ENCODE assay signal across 12 mouse cellular contexts in genomic region chrX:73512904-73513303, GRCm38 (mm10). TPM values are rescaled to one million over a fixed set of nuclear protein-coding genes. Genes with fewer than 3 reads are reported as not detected.
DNase-seq lines count a peak whose midpoint lies in the region; TF ChIP-seq lines count a peak whose summit lies in the region.
"Had no signal": no experiment of that assay in that cellular context is flagged by ENCODE, and none has a peak within 500 bp of the region (broad histone marks: within the 10 kb centered on the region; RNA-seq: fewer than 3 reads in every experiment).

No protein-coding gene starts in this region.

- no peak for TF ChIP-seq POLR2A in cerebellum, adult 2 months (IDR thresholded peaks at IDR 0.05; ENCODE audit: borderline replicate concordance, insufficient read depth, low read length)

- H3K27ac ChIP-seq in cerebellum, adult 2 months (ENCODE audit: insufficient read depth, low read length), result peak overlapping the region; percentile 79
- H3K27ac ChIP-seq: embryonic facial prominence, embryonic 12.5 days; liver, embryonic 15.5 days had no signal

- DNase-seq in cerebellum, adult 2 months, result peak in 1 of 2 experiments; percentile 51
- no peak for DNase-seq in cerebellum, adult 11 months
- DNase-seq in left cerebral cortex, adult 11 months (ENCODE audit: low spot score), result peak; percentile 36
- DNase-seq in left cerebral cortex, postnatal 4 days, result no peak
- peak; percentile 60 to 66 for DNase-seq in layer of hippocampus, postnatal 36 days
- peak; percentile 55 for DNase-seq in telencephalon, adult 2 months (ENCODE audit: low read depth, low spot score)
- DNase-seq in lung, postnatal 4 days, result no peak
- no peak for DNase-seq in gastrocnemius, postnatal 25 days

- no peaks in the 10 kb centered on the region for H3K27me3 ChIP-seq in cerebellum, adult 2 months (ENCODE audit: control insufficient read depth, insufficient read depth, low read length)
- H3K27me3 ChIP-seq: embryonic facial prominence, embryonic 12.5 days had no signal

- 2% methylated on average over 3 of the region's 3 CpGs for WGBS in cerebellum, adult 2 months

- intact Hi-C loops in left cerebral cortex, postnatal 4 days (cut with DNase I), result no loop called here

- TF ChIP-seq CTCF in cerebellum, adult 2 months (IDR thresholded peaks at IDR 0.05; ENCODE audit: borderline replicate concordance, insufficient read depth, low read depth, low read length), result no peak

- H3K4me3 ChIP-seq in cerebellum, adult 2 months (replicated peaks; ENCODE audit: insufficient read depth, low read depth, low read length), result no peak overlapping the region
- H3K4me3 ChIP-seq: embryonic facial prominence, embryonic 12.5 days; heart, embryonic 12.5 days; liver, embryonic 15.5 days had no signal

- peaks cover 37% of the 10 kb centered on the region for H3K4me1 ChIP-seq in cerebellum, adult 2 months (ENCODE audit: control insufficient read depth, insufficient read depth, low read length)
- H3K4me1 ChIP-seq: liver, embryonic 15.5 days had no signal

RNA-seq across cellular contexts. Expression of gene Atp2b3, which starts 10.0 kb away (rescaled TPM):
- 113 and 144 TPM in 2 replicates for polyA plus RNA-seq in cerebellum, adult 2 months (2012; rRNA removed)
- total RNA-seq in left cerebral cortex, postnatal 4 days (2021), result 10 to 100 TPM; 31.9 to 39.1 TPM
- 100 to 1,000 TPM; 151 to 152 TPM for total RNA-seq in layer of hippocampus, postnatal 36 days (2021)
- 10 to 100 TPM; 10.6 to 11.8 TPM for total RNA-seq in gastrocnemius, postnatal 25 days (2021)
- total RNA-seq: megakaryocyte, adult 5-6 weeks had no signal

RNA-seq across cellular contexts. Expression of gene Bgn, which starts 29.5 kb away (rescaled TPM):
- 14.2 and 17.2 TPM in 2 replicates for polyA plus RNA-seq in cerebellum, adult 2 months (2012; rRNA removed)
- total RNA-seq in left cerebral cortex, postnatal 4 days (2021), result 10 to 100 TPM; 49.5 to 51.5 TPM
- 10 to 100 TPM; 15.5 to 19.3 TPM for total RNA-seq in layer of hippocampus, postnatal 36 days (2021)
- 100 to 1,000 TPM; 116 to 139 TPM for total RNA-seq in gastrocnemius, postnatal 25 days (2021)

RNA-seq across cellular contexts. Expression of gene Haus7, which starts 54.1 kb away (rescaled TPM):
- 18.6 and 18.7 TPM in 2 replicates for polyA plus RNA-seq in cerebellum, adult 2 months (2012; rRNA removed)
- 10 to 100 TPM; 27.8 to 28.0 TPM for total RNA-seq in left cerebral cortex, postnatal 4 days (2021)
- total RNA-seq in layer of hippocampus, postnatal 36 days (2021), result 1 to 10 TPM; 5.8 to 8.0 TPM
- total RNA-seq in gastrocnemius, postnatal 25 days (2021), result 10 to 100 TPM in 1 of 2 experiments, 1 to 10 TPM in 1; 9.8 to 13.3 TPM

Comparison
In these comparisons a context has a peak if more than half of its experiments do, and no peak if none do; other contexts are left out.
1. DNase-seq: peak in left cerebral cortex, adult 11 months (single experiment), layer of hippocampus, postnatal 36 days (2 of 2) and telencephalon, adult 2 months (single experiment); none in cerebellum, adult 11 months (single experiment), left cerebral cortex, postnatal 4 days (single experiment), lung, postnatal 4 days (0 of 2) and gastrocnemius, postnatal 25 days (single experiment).